14 mouse cellular contexts compared by ENCODE assay signal in the genomic region with DNA sequence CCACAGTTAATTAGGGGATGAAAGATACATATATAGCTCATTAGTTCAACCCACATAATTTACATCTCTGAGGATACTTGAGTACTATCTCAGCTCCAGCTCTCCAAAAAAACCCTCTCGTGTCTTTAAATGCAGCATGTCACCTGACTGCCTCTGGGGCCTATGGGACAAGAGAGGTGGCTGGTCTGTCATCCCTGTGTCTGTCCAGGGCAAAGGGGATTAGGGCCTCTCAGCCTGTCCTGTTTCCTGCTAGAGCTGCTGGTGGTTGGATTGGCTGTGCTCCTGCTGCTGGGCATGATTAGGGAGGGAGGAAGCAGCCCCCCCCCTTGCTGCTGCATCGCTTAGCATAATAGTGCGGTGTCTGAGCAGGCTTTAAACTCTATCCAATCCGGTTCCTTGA.
A peak's percentile ranks its signal among the peaks of the same experiment; 100 is the strongest.
DNase-seq lines count a peak whose midpoint lies in the region; ATAC-seq lines count a peak whose summit lies in the region.
"Had no signal": no experiment of that assay in that cellular context is flagged by ENCODE, and none has a peak within 500 bp of the region (broad histone marks: within the 10 kb centered on the region; RNA-seq: fewer than 3 reads in every experiment).

No protein-coding gene starts in this region.

- 16% methylated on average over 4 of the region's 4 CpGs for WGBS in embryonic facial prominence, embryonic 11.5 days
- 20% methylated on average over 4 of the region's 4 CpGs for WGBS in embryonic facial prominence, embryonic 10.5 days
- 7% methylated on average over 4 of the region's 4 CpGs for WGBS in embryonic facial prominence, embryonic 13.5 days
- WGBS in hindbrain, embryonic 15.5 days: 12% methylated on average over 4 of the region's 4 CpGs
- 12% methylated on average over 4 of the region's 4 CpGs for whole genome bisulfite sequencing in neural tube, embryonic 13.5 days

- no peaks in the 10 kb centered on the region for H3K4me1 ChIP-seq in embryonic facial prominence, embryonic 11.5 days (ENCODE audit: control insufficient read depth, insufficient read depth, low read length)
- H3K4me1 ChIP-seq in embryonic facial prominence, embryonic 10.5 days: peaks cover 11% of the 10 kb centered on the region; the same call in 1 of the 2 replicates
- peaks cover 6% of the 10 kb centered on the region for H3K4me1 ChIP-seq in embryonic facial prominence, embryonic 13.5 days
- peaks cover 41% of the 10 kb centered on the region for H3K4me1 ChIP-seq in hindbrain, embryonic 15.5 days (replicated peaks)
- peaks cover 38% of the 10 kb centered on the region for H3K4me1 ChIP-seq in neural tube, embryonic 13.5 days (replicated peaks)
- H3K4me1 ChIP-seq: embryonic facial prominence, embryonic 12.5 days had no signal

- H3K4me3 ChIP-seq in embryonic facial prominence, embryonic 11.5 days (ENCODE audit: low read depth, low read length): no peak overlapping the region
- no peak overlapping the region for H3K4me3 ChIP-seq in embryonic facial prominence, embryonic 10.5 days
- no peak overlapping the region for H3K4me3 ChIP-seq in embryonic facial prominence, embryonic 13.5 days
- no peak overlapping the region for H3K4me3 ChIP-seq in hindbrain, embryonic 15.5 days
- H3K4me3 ChIP-seq in neural tube, embryonic 13.5 days: no peak overlapping the region
- H3K4me3 ChIP-seq: embryonic facial prominence, embryonic 12.5 days had no signal

- no peak overlapping the region for H3K27ac ChIP-seq in embryonic facial prominence, embryonic 11.5 days (replicated peaks; ENCODE audit: low read depth, low read length)
- H3K27ac ChIP-seq in embryonic facial prominence, embryonic 10.5 days (replicated peaks): no peak overlapping the region
- no peak overlapping the region for H3K27ac ChIP-seq in embryonic facial prominence, embryonic 13.5 days
- H3K27ac ChIP-seq in hindbrain, embryonic 15.5 days (replicated peaks): peak overlapping the region; percentile 66
- H3K27ac ChIP-seq in neural tube, embryonic 13.5 days (replicated peaks): peak overlapping the region; percentile 46
- H3K27ac ChIP-seq: embryonic facial prominence, embryonic 12.5 days had no signal

- H3K9ac ChIP-seq in embryonic facial prominence, embryonic 11.5 days (replicated peaks; ENCODE audit: low read length): no peak overlapping the region
- H3K9ac ChIP-seq in embryonic facial prominence, embryonic 13.5 days: no peak overlapping the region
- H3K9ac ChIP-seq in hindbrain, embryonic 15.5 days: no peak overlapping the region
- no peak overlapping the region for H3K9ac ChIP-seq in neural tube, embryonic 13.5 days
- H3K9ac ChIP-seq: embryonic facial prominence, embryonic 12.5 days had no signal

- no peaks in the 10 kb centered on the region for H3K36me3 ChIP-seq in embryonic facial prominence, embryonic 11.5 days (replicated peaks; ENCODE audit: control insufficient read depth, insufficient read depth, low read depth, low read length)
- no peaks in the 10 kb centered on the region for H3K36me3 ChIP-seq in embryonic facial prominence, embryonic 10.5 days (replicated peaks)
- H3K36me3 ChIP-seq in embryonic facial prominence, embryonic 13.5 days: no peaks in the 10 kb centered on the region
- no peaks in the 10 kb centered on the region for H3K36me3 ChIP-seq in hindbrain, embryonic 15.5 days
- H3K36me3 ChIP-seq in neural tube, embryonic 13.5 days: no peaks in the 10 kb centered on the region
- H3K36me3 ChIP-seq: embryonic facial prominence, embryonic 12.5 days had no signal

- ATAC-seq in embryonic facial prominence, embryonic 11.5 days (replicated peaks; ENCODE audit: insufficient number of reproducible peaks, low FRiP score, low TSS enrichment, low read depth): peak; percentile 37; the same call in 1 of the 2 replicates
- ATAC-seq in embryonic facial prominence, embryonic 13.5 days (ENCODE audit: insufficient number of reproducible peaks, insufficient read depth, low FRiP score, low TSS enrichment, low read depth): peak; percentile 29; the same call in 1 of the 2 replicates
- ATAC-seq in hindbrain, embryonic 15.5 days (ENCODE audit: low FRiP score, low read depth): peak; percentile 74
- peak; percentile 59 for ATAC-seq in neural tube, embryonic 13.5 days (ENCODE audit: low read depth)
- no peak for ATAC-seq in monocyte, adult 5-6 weeks (replicated peaks; ENCODE audit: insufficient number of reproducible peaks, low FRiP score, low TSS enrichment, poor library complexity, severe bottlenecking)
- ATAC-seq: lung, postnatal 0 days had no signal

- DNase-seq in embryonic facial prominence, embryonic 11.5 days (ENCODE audit: low spot score): no peak
- no peak for DNase-seq in embryonic facial prominence, embryonic 10.5 days (ENCODE audit: low spot score)
- no peak for DNase-seq in gastrocnemius, postnatal 36 days
- no peak for DNase-seq in cerebellum, adult 18-20 months
- DNase-seq: adrenal gland, postnatal 36 days; cerebellum, adult 2 months; kidney, adult 9 months; thymus, adult 18-20 months had no signal

- intact Hi-C loops in gastrocnemius, postnatal 36 days (cut with DNase I): no loop called here

- no peaks in the 10 kb centered on the region for H3K9me3 ChIP-seq in embryonic facial prominence, embryonic 11.5 days (replicated peaks; ENCODE audit: control insufficient read depth, low read length)
- H3K9me3 ChIP-seq in embryonic facial prominence, embryonic 10.5 days: no peaks in the 10 kb centered on the region
- no peaks in the 10 kb centered on the region for H3K9me3 ChIP-seq in embryonic facial prominence, embryonic 13.5 days
- H3K9me3 ChIP-seq in hindbrain, embryonic 15.5 days: no peaks in the 10 kb centered on the region
- no peaks in the 10 kb centered on the region for H3K9me3 ChIP-seq in neural tube, embryonic 13.5 days
- H3K9me3 ChIP-seq: embryonic facial prominence, embryonic 12.5 days had no signal

- H3K4me2 ChIP-seq in embryonic facial prominence, embryonic 11.5 days (ENCODE audit: low read depth, low read length): no peak overlapping the region
- no peak overlapping the region for H3K4me2 ChIP-seq in embryonic facial prominence, embryonic 13.5 days
- H3K4me2 ChIP-seq in hindbrain, embryonic 15.5 days: no peak overlapping the region
- no peak overlapping the region for H3K4me2 ChIP-seq in neural tube, embryonic 13.5 days
- H3K4me2 ChIP-seq: embryonic facial prominence, embryonic 12.5 days had no signal

- H3K27me3 ChIP-seq in embryonic facial prominence, embryonic 11.5 days (ENCODE audit: control insufficient read depth, insufficient read depth, low read length): no peaks in the 10 kb centered on the region
- H3K27me3 ChIP-seq in embryonic facial prominence, embryonic 10.5 days (replicated peaks; ENCODE audit: low read depth, poor library complexity, severe bottlenecking): no peaks in the 10 kb centered on the region
- H3K27me3 ChIP-seq in embryonic facial prominence, embryonic 13.5 days: no peaks in the 10 kb centered on the region
- no peaks in the 10 kb centered on the region for H3K27me3 ChIP-seq in hindbrain, embryonic 15.5 days
- H3K27me3 ChIP-seq in neural tube, embryonic 13.5 days: no peaks in the 10 kb centered on the region
- H3K27me3 ChIP-seq: embryonic facial prominence, embryonic 12.5 days had no signal

Comparison
In these comparisons a context has a peak if more than half of its experiments do, and no peak if none do; other contexts are left out.
1. H3K27ac ChIP-seq: peak in hindbrain, embryonic 15.5 days (single experiment) and neural tube, embryonic 13.5 days (single experiment); none in embryonic facial prominence, embryonic 11.5 days (single experiment), embryonic facial prominence, embryonic 10.5 days (single experiment) and embryonic facial prominence, embryonic 13.5 days (single experiment).